Mouse (Mus musculus) cortical plate, adult 2 months (tissue): Measurements from ENCODE around the gene Lin7b.

Source experiments
- CTCF ChIP-seq: fragments of 200-500 bp; IDR thresholded peaks from 2 replicates; pipeline ENCODE4 v1.5.1; 2011; ENCODE audit warnings: mild to moderate bottlenecking, control low read depth, low read length; ENCODE audit not compliant: insufficient read depth; ENCODE audit errors: extremely low read depth
- POLR2A ChIP-seq: fragments of 200-500 bp; IDR thresholded peaks from 2 replicates; pipeline ENCODE4 v1.6.1; 2011; ENCODE audit warnings: mild to moderate bottlenecking, low read length, control low read depth; ENCODE audit not compliant: insufficient read depth; ENCODE audit errors: extremely low read depth

GRCm38 (mm10) chr7:45396787-45397186 is 26.4 kb upstream of the Lin7b start:
- TF ChIP-seq CTCF (no peak), POLR2A (no peak)
